Comparison of ENCODE assay signal across 21 mouse cellular contexts in genomic region chr4:65904963-65905362, GRCm38 (mm10).
DNase-seq lines count a peak whose midpoint lies in the region; ATAC-seq and TF ChIP-seq lines count a peak whose summit lies in the region.
"Had no signal": no experiment of that assay in that cellular context is flagged by ENCODE, and none has a peak within 500 bp of the region (broad histone marks: within the 10 kb centered on the region; RNA-seq: fewer than 3 reads in every experiment).

No protein-coding gene starts in this region.

- ATAC-seq in intestine, embryonic 15.5 days: peak; percentile 67; the same call in 1 of the 2 replicates
- no peak for ATAC-seq in intestine, postnatal 0 days
- ATAC-seq in midbrain, embryonic 11.5 days (ENCODE audit: low FRiP score): no peak
- ATAC-seq in midbrain, postnatal 0 days (ENCODE audit: low FRiP score): no peak
- peak; percentile 56 for ATAC-seq in intestine, embryonic 16.5 days
- ATAC-seq: activated CD4-positive, CD25-positive, alpha-beta regulatory T cell, adult 4 months; CD4-positive, CD25-positive, alpha-beta regulatory T cell, adult 4 months; Patski had no signal

- no peaks in the 10 kb centered on the region for H3K27me3 ChIP-seq in intestine, embryonic 15.5 days (replicated peaks)
- H3K27me3 ChIP-seq in intestine, postnatal 0 days (replicated peaks; ENCODE audit: control insufficient read depth, insufficient read depth, low read length): no peaks in the 10 kb centered on the region
- H3K27me3 ChIP-seq in midbrain, embryonic 11.5 days (ENCODE audit: control insufficient read depth, insufficient read depth, low read length): no peaks in the 10 kb centered on the region
- no peaks in the 10 kb centered on the region for H3K27me3 ChIP-seq in midbrain, postnatal 0 days (ENCODE audit: insufficient read depth, low read length)
- no peaks in the 10 kb centered on the region for H3K27me3 ChIP-seq in intestine, embryonic 16.5 days (replicated peaks; ENCODE audit: control insufficient read depth, insufficient read depth, low read length)
- H3K27me3 ChIP-seq: CH12.LX had no signal

- H3K36me3 ChIP-seq in intestine, embryonic 15.5 days: no peaks in the 10 kb centered on the region
- H3K36me3 ChIP-seq in intestine, postnatal 0 days (ENCODE audit: control insufficient read depth, insufficient read depth): no peaks in the 10 kb centered on the region
- no peaks in the 10 kb centered on the region for H3K36me3 ChIP-seq in midbrain, embryonic 11.5 days (ENCODE audit: control insufficient read depth, insufficient read depth, low read length)
- H3K36me3 ChIP-seq in midbrain, postnatal 0 days (ENCODE audit: insufficient read depth, low read length): no peaks in the 10 kb centered on the region
- H3K36me3 ChIP-seq in intestine, embryonic 16.5 days (ENCODE audit: control insufficient read depth, insufficient read depth, low read length): no peaks in the 10 kb centered on the region
- H3K36me3 ChIP-seq: G1E had no signal

- no peak for TF ChIP-seq CTCF in intestine, postnatal 0 days (IDR thresholded peaks at IDR 0.05; ENCODE audit: low read depth)
- no peak for TF ChIP-seq CTCF in midbrain, postnatal 0 days (IDR thresholded peaks at IDR 0.05)

- H3K27ac ChIP-seq in intestine, embryonic 15.5 days: no peak overlapping the region
- no peak overlapping the region for H3K27ac ChIP-seq in intestine, postnatal 0 days (ENCODE audit: low read depth, low read length)
- H3K27ac ChIP-seq in midbrain, embryonic 11.5 days (ENCODE audit: low read depth, low read length): no peak overlapping the region
- no peak overlapping the region for H3K27ac ChIP-seq in midbrain, postnatal 0 days (ENCODE audit: low read depth, low read length)
- no peak overlapping the region for H3K27ac ChIP-seq in intestine, embryonic 16.5 days (ENCODE audit: low read length)

- no peak overlapping the region for H3K9ac ChIP-seq in intestine, embryonic 15.5 days
- H3K9ac ChIP-seq in intestine, postnatal 0 days (ENCODE audit: low read depth, low read length): no peak overlapping the region
- no peak overlapping the region for H3K9ac ChIP-seq in midbrain, embryonic 11.5 days (ENCODE audit: low read length)
- no peak overlapping the region for H3K9ac ChIP-seq in midbrain, postnatal 0 days (replicated peaks; ENCODE audit: low read length, poor library complexity, severe bottlenecking)
- H3K9ac ChIP-seq in intestine, embryonic 16.5 days (ENCODE audit: low read depth, low read length): no peak overlapping the region

- H3K9me3 ChIP-seq in intestine, embryonic 15.5 days: no peaks in the 10 kb centered on the region
- H3K9me3 ChIP-seq in intestine, postnatal 0 days (ENCODE audit: control insufficient read depth): no peaks in the 10 kb centered on the region
- no peaks in the 10 kb centered on the region for H3K9me3 ChIP-seq in midbrain, embryonic 11.5 days (ENCODE audit: control insufficient read depth, low read length)
- H3K9me3 ChIP-seq in midbrain, postnatal 0 days (ENCODE audit: low read length): no peaks in the 10 kb centered on the region
- H3K9me3 ChIP-seq in intestine, embryonic 16.5 days (ENCODE audit: control insufficient read depth, low read length): no peaks in the 10 kb centered on the region
- H3K9me3 ChIP-seq: G1E had no signal

- DNase-seq in midbrain, embryonic 11.5 days (ENCODE audit: low spot score, missing footprints): peak; percentile 31
- no peak for DNase-seq in midbrain, postnatal 0 days (ENCODE audit: low spot score)
- DNase-seq in layer of hippocampus, adult 11-12 months (ENCODE audit: low spot score): no peak
- DNase-seq: adrenal gland, adult 2 months; adrenal gland, adult 8-10 months; adrenal gland, postnatal 10 days; adrenal gland, postnatal 14 days; adrenal gland, postnatal 25 days; adrenal gland, postnatal 36 days; B cell, adult 2 months; cerebellum, adult 11 months; cerebellum, adult 11-12 months; cerebellum, adult 18-20 months had no signal

- H3K4me1 ChIP-seq in intestine, embryonic 15.5 days (replicated peaks): no peaks in the 10 kb centered on the region
- no peaks in the 10 kb centered on the region for H3K4me1 ChIP-seq in intestine, postnatal 0 days (replicated peaks; ENCODE audit: control insufficient read depth, insufficient read depth, low read length)
- peaks cover 3% of the 10 kb centered on the region; the same call in 1 of the 2 replicates for H3K4me1 ChIP-seq in midbrain, embryonic 11.5 days (ENCODE audit: control insufficient read depth, insufficient read depth, low read length)
- H3K4me1 ChIP-seq in midbrain, postnatal 0 days (ENCODE audit: insufficient read depth, low read length): no peaks in the 10 kb centered on the region
- no peaks in the 10 kb centered on the region for H3K4me1 ChIP-seq in intestine, embryonic 16.5 days (ENCODE audit: control insufficient read depth, insufficient read depth, low read length)

- H3K4me3 ChIP-seq in intestine, embryonic 15.5 days (replicated peaks): no peak overlapping the region
- H3K4me3 ChIP-seq in intestine, postnatal 0 days (ENCODE audit: low read depth, low read length): no peak overlapping the region
- H3K4me3 ChIP-seq in midbrain, embryonic 11.5 days (ENCODE audit: low read depth, low read length): no peak overlapping the region
- H3K4me3 ChIP-seq in midbrain, postnatal 0 days (ENCODE audit: low read depth, low read length): no peak overlapping the region
- H3K4me3 ChIP-seq in intestine, embryonic 16.5 days (ENCODE audit: low read length): no peak overlapping the region

- no peak overlapping the region for H3K4me2 ChIP-seq in intestine, embryonic 15.5 days (replicated peaks)
- no peak overlapping the region for H3K4me2 ChIP-seq in intestine, postnatal 0 days (replicated peaks; ENCODE audit: low read depth)
- no peak overlapping the region for H3K4me2 ChIP-seq in midbrain, embryonic 11.5 days
- H3K4me2 ChIP-seq in midbrain, postnatal 0 days (ENCODE audit: low read depth, low read length, poor library complexity, severe bottlenecking): no peak overlapping the region
- H3K4me2 ChIP-seq in intestine, embryonic 16.5 days (ENCODE audit: low read depth, low read length): no peak overlapping the region

- WGBS in intestine, embryonic 15.5 days: 58% methylated on average over 2 of the region's 2 CpGs
- 51% methylated on average over 2 of the region's 2 CpGs for WGBS in intestine, postnatal 0 days
- WGBS in midbrain, embryonic 11.5 days: 91% methylated on average over 2 of the region's 2 CpGs
- 95% methylated on average over 2 of the region's 2 CpGs for WGBS in midbrain, postnatal 0 days
- WGBS in intestine, embryonic 16.5 days: 67% methylated on average over 2 of the region's 2 CpGs

Comparison
In these comparisons a context has a peak if more than half of its experiments do, and no peak if none do; other contexts are left out.
1. ATAC-seq: peak in intestine, embryonic 15.5 days (single experiment) and intestine, embryonic 16.5 days (single experiment); none in intestine, postnatal 0 days (single experiment), midbrain, embryonic 11.5 days (single experiment) and midbrain, postnatal 0 days (single experiment).